In the genomic region with DNA sequence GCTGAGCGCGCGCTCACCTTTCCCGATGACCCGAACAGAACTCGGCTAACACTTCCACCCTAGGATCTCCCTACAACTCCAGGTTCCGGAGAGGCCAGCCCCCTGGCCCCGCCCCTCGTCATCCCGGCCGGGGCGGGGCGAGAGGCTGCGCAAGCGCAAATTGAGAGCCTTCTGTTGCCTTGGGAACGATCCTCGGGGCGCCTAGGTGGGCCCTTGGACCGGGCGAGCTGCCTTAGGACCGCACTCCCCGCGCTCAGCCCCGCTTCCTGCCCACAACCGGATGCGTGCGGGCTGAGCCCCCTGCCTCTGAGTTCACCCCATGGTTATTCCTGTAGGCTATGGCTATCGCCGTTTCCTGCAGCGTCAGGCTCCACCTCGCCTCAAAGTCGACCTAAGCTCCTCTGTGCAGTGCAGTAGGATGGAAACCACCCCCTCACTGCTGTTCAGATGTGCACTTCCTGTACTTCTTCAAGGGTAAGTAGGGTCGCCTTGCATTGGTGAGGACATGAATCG, we compare ENCODE assay signal across 8 mouse cellular contexts. TPM values are rescaled to one million over a fixed set of nuclear protein-coding genes. Genes with fewer than 3 reads are reported as not detected.
DNase-seq lines count a peak whose midpoint lies in the region; ATAC-seq lines count a peak whose summit lies in the region.

Pigx (minus strand) TSS at position 103 of the 513 bp plus-strand sequence.
Cep19 (plus strand) TSS at position 163 of the 513 bp plus-strand sequence.

- H3K9ac ChIP-seq in hindbrain, embryonic 16.5 days (ENCODE audit: low read depth, low read length), result peak within 1 kb of the TSS; percentile 88

- H3K27ac ChIP-seq in hindbrain, embryonic 16.5 days (ENCODE audit: low read depth, low read length), result peak within 1 kb of the TSS; percentile 83
- H3K27ac ChIP-seq in macrophage, result peak within 1 kb of the TSS; percentile 10; the same call in 1 of the 2 replicates

- H3K9me3 ChIP-seq in hindbrain, embryonic 16.5 days (ENCODE audit: control insufficient read depth, low read length), result no peaks in the 10 kb centered on the region

- peak within 1 kb of the TSS; percentile 86 for H3K4me2 ChIP-seq in hindbrain, embryonic 16.5 days (ENCODE audit: low read length)

- peaks cover 11% of the 10 kb centered on the region for H3K4me1 ChIP-seq in hindbrain, embryonic 16.5 days (ENCODE audit: control insufficient read depth, insufficient read depth, low read depth, low read length)

- H3K4me3 ChIP-seq in hindbrain, embryonic 16.5 days (ENCODE audit: low read length), result peak within 1 kb of the TSS; percentile 91
- H3K4me3 ChIP-seq in macrophage (ENCODE audit: inconsistent target), result peak within 1 kb of the TSS; percentile 60

- H3K27me3 ChIP-seq in hindbrain, embryonic 16.5 days (replicated peaks; ENCODE audit: control insufficient read depth, insufficient read depth, low read length), result no peaks in the 10 kb centered on the region

- H3K36me3 ChIP-seq in hindbrain, embryonic 16.5 days (ENCODE audit: control insufficient read depth, insufficient read depth, low read length), result peaks cover 8% of the 10 kb centered on the region
- 0 out of 2 replicates have a peak, but pooled peaks cover 4% of the 10 kb centered on the region for H3K36me3 ChIP-seq in macrophage (ENCODE audit: inconsistent target)

- WGBS in hindbrain, embryonic 16.5 days, result 0% methylated on average over 34 of the region's 34 CpGs
- WGBS in macrophage (ENCODE audit: missing documents), result under 1% methylated on average over 30 of the region's 34 CpGs

- H3K79me2 ChIP-seq in macrophage (ENCODE audit: inconsistent target), result peaks cover 13% of the 10 kb centered on the region; the same call in 1 of the 2 replicates

- peak; percentile 96 for DNase-seq in R1 (ENCODE audit: low read depth, low spot score)
- peak; percentile 92 to 94 for DNase-seq in cerebellum, postnatal 25 days
- DNase-seq in frontal cortex, postnatal 36 days (ENCODE audit: low spot score in 2 of 2), result peak; percentile 87 to 88
- DNase-seq in left cerebral cortex, adult 18-20 months (ENCODE audit: low spot score in 2 of 2), result peak; percentile 82 to 90
- DNase-seq in right cerebral cortex, adult 18-20 months, result peak; percentile 90
- peak; percentile 41 for DNase-seq in urinary bladder, postnatal 10 days (ENCODE audit: low spot score)

- peak; percentile 99 for ATAC-seq in hindbrain, embryonic 16.5 days

RNA-seq across cellular contexts. Expression of gene Pigx, which starts in this region (rescaled TPM):
- polyA plus RNA-seq in hindbrain, embryonic 16.5 days (2015; fragmentation: Nextera tagmentation; extraction: Ambion mirVana), result 94.0 and 94.8 TPM in 2 replicates
- 10 to 100 TPM; 25.5 to 25.8 TPM for total RNA-seq in left cerebral cortex, adult 18-20 months (2021)
- total RNA-seq in macrophage (2018; cell fraction: chromatin; rRNA removed), result 10 to 100 TPM in 18 of 26 experiments, 1 to 10 TPM in 8; 2.5 to 31.8 (median 16.8) TPM
- total RNA-seq in macrophage (2018; cell fraction: cytosol; rRNA removed), result 10 to 100 TPM; 21.3 to 34.3 (median 27.7) TPM
- total RNA-seq in macrophage (2018; cell fraction: nucleus; rRNA removed), result 10 to 100 TPM in 25 of 26 experiments, 1 to 10 TPM in 1; 9.8 to 41.6 (median 16.8) TPM
- 30.5 to 37.7 TPM (median 33.8 TPM) in 3 replicates for polyA plus RNA-seq in macrophage (2018)

RNA-seq across cellular contexts. Expression of gene Cep19, which starts in this region (rescaled TPM):
- polyA plus RNA-seq in hindbrain, embryonic 16.5 days (2015; fragmentation: Nextera tagmentation; extraction: Ambion mirVana), result 48.0 and 51.0 TPM in 2 replicates
- 10 to 100 TPM; 66.8 to 67.1 TPM for total RNA-seq in left cerebral cortex, adult 18-20 months (2021)
- total RNA-seq in macrophage (2018; cell fraction: chromatin; rRNA removed), result 1 to 10 TPM in 13 of 26 experiments, under 1 TPM in 6, not detected in 7; 0.25 to 7.9 (median 1.3) TPM
- 10 to 100 TPM in 8 of 26 experiments, 1 to 10 TPM in 18; 3.2 to 12.7 (median 8.2) TPM for total RNA-seq in macrophage (2018; cell fraction: cytosol; rRNA removed)
- total RNA-seq in macrophage (2018; cell fraction: nucleus; rRNA removed), result 1 to 10 TPM in 21 of 26 experiments, under 1 TPM in 5; 0.69 to 7.5 (median 1.8) TPM
- polyA plus RNA-seq in macrophage (2018), result 6.1 to 13.3 TPM (median 8.9 TPM) in 3 replicates

Comparison
In these comparisons a context has a peak if more than half of its experiments do, and no peak if none do; other contexts are left out.
1. Peak in every context shown above with its lines: DNase-seq, ATAC-seq, H3K4me3 ChIP-seq and H3K27ac ChIP-seq.
2. DNase-seq: peak in every context shown above with its lines; median percentile 96 in R1; 93 in cerebellum, postnatal 25 days; 90 in right cerebral cortex, adult 18-20 months; 88 in frontal cortex, postnatal 36 days; 86 in left cerebral cortex, adult 18-20 months; 41 in urinary bladder, postnatal 10 days.